Mouse (Mus musculus) c-Kit-positive CD71-positive TER-119-negative erythroid progenitor cells, embryonic 14.5 days (primary cell): ENCODE measurements around the gene Plcl1.
"Not testable (repeated sequence)": the region's sequence is repeated elsewhere in the genome, so short reads cannot be mapped to it uniquely, and the experiment has no call there.

Source experiments
- DNase-seq: peaks from one replicate; pipeline ENCODE4 v3.0.0-alpha.2; 2013; ENCODE audit warnings: low read depth

The Plcl1 gene

DNA sequence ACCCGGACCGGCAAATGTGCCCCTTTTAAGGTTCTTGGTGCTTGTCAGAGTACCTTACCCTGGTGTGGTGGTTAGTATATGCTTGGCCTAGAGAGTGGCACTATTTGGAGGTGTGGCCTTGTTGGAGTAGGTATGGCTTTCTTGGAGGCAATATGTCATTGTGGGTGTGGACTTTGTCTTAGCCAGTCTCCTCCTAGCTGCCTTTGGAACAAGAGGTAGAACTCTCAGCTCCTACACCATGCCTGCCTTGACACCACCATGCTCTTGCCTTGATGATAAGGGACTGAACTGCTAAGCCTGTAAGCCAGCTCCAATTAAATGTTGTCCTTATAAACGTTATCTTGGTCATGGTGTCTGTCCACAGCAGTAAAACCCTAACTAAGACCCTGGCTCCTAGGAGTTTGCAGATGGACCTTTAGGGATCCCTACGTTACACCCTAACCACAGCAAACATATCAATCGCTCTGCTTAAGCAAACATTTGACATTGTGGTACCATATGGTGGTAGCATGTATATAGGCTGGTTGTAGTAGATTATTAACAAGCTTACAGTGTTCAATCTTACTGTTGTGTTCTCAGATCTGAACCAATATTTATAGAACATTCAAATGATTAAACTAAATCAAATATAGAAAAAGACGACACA, 39.4 kb downstream of the Plcl1 start:
- DNase-seq, result no peak

DNA sequence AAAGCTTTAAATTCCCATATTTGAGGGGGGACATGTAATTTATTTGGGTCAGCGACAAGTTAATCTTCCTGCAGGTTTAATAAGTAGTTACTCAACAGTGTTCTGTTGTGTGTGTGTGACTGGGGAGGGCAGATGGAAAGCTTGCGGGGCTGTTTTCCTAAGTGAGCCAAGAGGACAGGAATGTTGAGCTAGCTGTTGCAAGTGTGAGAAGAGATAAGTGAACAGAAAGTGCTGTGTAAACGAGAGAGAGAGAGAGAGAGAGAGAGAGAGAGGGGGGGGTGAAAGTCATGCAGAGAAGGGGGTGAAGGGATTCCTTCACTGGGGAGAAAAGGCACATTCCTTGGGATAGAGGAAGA, 39.9 kb downstream of the Plcl1 start:
- DNase-seq, result no peak

GRCm38 (mm10) chr1:55446273-55446672, 40.6 kb downstream of the Plcl1 start:
- DNase-seq, result no peak

DNA sequence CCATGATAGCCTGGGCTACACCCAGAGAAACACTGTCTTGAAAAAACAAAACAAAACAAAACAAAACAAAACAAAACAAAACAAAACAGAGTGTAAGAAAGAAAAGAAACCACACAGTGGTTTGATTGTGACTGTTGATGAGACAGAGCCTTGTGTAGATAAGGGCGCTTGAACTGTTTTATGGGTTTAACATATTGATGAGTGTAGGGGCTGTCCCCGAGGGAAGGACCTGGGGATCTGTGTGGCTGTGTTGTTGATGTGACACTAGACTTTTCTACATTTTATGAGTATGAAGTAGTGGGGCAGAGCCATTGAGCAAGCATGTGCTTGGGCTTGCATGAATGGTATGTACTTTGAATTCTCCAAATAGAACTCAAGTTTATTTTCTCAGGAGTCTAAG, 41.2 kb downstream of the Plcl1 start:
- DNase-seq, result no peak

DNA sequence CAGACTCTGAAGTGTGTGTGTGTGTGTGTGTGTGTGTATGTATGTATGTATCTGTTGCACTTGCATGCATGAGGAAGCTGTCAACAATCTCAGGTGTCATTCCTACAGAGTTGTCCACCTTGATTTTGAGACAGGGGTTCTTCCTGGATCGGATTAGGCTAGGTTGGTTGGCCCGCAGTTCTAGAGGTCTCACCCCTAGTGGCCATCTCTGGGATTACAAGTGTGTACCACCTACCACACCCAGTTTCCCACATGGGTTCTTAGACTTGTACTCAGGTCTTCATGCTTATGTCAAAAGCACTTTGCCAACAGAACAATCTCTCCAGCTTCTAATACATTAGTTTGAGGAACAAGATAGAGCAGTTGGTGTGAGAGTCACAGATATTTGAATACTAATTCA, 41.9 kb downstream of the Plcl1 start:
- peak; percentile 6 for DNase-seq

DNA sequence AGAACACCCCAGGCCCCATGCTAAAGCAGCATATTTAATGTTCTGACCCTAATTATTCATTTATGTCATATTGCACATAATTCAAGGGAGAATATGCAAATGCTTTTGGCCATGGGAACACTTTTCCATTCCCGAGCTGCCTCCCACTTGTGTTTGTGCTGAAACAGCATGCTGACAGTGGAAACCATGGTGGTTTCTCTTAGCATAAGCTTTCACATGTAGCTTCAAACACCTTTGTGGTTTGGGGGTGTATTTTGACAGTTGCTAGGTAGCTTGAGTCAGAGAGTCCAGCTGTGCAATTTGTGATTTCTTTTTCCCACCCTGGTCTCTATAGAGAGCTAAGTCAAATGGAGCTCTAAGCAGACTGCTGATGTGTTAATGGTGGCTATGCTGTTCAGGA, 42.4 kb downstream of the Plcl1 start:
- no peak for DNase-seq

- DNase-seq, result no peak
Observed at GRCm38 (mm10) chr1:55449779-55450178, 44.1 kb downstream of the Plcl1 start.

GRCm38 (mm10) chr1:55454119-55454518, 48.4 kb downstream of the Plcl1 start:
- DNase-seq, result no peak

DNA sequence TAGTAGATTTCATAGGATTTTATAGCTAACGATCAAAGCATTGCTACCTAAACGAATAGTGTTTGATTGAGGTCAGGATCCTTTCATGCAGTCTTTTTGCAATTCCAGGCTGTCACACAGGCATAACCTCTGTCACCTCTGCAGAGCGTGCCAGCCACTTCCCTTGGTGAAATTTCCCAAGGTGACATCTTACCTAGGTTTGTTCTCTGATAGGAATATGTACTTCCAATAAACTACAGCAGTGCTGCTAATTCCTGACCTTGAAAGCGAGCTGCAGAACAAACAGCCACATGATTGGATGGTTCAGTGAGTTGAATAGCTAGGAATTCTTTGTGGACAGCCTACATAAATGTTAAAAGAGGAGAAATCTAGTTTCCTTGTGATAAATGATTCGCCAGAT, 56.6 kb downstream of the Plcl1 start:
- no peak for DNase-seq

DNA sequence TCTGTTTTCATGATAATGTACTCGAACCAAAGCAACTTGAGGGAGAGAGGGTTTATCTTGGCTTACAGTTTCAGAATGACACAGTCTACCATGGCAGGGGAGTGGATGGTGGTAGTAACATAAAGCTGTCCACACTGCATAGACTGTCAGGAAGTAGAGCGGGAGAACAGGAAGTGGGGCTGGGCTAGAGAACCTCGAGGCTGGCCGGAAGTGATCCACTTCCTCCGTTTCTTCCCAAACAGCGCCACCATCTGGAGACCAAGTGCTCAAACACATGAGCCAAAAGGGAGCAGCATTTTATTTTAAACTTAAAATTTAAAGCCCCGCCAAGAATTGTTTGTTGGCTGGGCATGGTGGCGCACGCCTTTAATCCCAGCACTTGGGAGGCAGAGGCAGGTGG, 68.0 kb downstream of the Plcl1 start:
- no peak for DNase-seq

GRCm38 (mm10) chr1:55474976-55475375, 69.3 kb downstream of the Plcl1 start:
- no peak for DNase-seq

- DNase-seq, result not testable (repeated sequence)
Observed at GRCm38 (mm10) chr1:55487371-55487770, 81.7 kb downstream of the Plcl1 start.

DNA sequence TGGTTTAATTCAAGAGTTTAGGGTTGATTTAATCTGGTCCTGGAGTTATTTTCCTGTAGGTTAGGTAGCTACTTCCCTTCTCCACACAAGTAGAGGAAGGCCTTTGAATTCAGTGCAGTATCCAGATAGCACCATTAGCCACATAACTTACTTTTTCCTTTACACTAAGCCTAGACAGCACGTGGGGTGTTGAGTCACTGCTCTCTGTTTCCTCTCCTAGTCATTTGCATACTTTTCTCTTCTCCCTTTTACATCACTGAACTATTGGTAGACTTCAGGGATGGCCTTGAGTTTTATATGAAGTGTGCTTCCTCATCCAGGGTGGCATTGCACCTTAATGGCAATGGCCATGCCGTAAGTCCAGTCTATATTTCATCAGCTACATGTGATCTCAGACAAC, 82.5 kb downstream of the Plcl1 start:
- DNase-seq, result no peak

- DNase-seq, result no peak
Observed at GRCm38 (mm10) chr1:55489355-55489754, 83.6 kb downstream of the Plcl1 start.

- DNase-seq, result no peak
Observed at GRCm38 (mm10) chr1:55499872-55500271, 94.2 kb downstream of the Plcl1 start.

GRCm38 (mm10) chr1:55500981-55501682, 95.4 kb downstream of the Plcl1 start:
- no peak for DNase-seq

DNA sequence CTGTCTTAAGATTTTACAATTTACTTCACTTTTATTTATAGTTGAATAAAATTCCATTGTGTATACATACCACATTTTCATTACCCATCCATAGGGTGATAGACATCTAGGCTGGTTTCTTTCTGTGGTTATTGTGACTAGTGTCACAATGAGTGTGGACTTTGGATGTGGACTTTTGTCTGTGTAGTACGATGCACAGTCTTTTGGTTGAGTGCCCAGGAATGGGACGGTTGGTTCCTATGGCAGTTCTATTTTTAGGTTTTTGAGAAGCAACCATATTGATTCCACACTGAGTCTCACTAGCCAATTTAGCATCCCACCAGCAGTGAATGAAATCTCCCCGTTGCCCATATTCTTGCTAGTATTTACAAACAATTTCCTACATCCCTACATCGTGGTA, 100.1 kb downstream of the Plcl1 start:
- DNase-seq, result no peak

DNA sequence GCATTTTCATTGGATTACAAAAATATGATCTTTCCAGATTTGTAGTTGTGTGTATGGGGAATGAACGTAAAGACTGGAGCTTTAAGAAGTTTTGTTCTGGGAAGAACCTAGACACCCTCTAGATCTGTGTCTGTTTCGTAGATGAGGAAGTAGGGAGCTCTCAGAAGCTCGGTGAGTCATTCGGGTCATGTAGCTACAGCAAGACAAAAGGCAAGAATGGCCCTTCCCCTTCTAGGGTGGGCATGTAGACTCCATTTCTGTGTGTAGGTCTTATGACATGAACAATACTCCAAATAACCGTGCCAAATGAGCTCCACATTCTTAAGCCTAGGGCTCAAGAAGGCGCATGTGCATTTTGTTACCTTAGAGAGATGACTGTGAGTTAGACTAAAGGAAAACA, 101.3 kb downstream of the Plcl1 start:
- no peak for DNase-seq

- DNase-seq, result no peak
Observed at GRCm38 (mm10) chr1:55509587-55509986, 103.9 kb downstream of the Plcl1 start.

- DNase-seq, result no peak
Observed at GRCm38 (mm10) chr1:55512165-55512564, 106.4 kb downstream of the Plcl1 start.

DNA sequence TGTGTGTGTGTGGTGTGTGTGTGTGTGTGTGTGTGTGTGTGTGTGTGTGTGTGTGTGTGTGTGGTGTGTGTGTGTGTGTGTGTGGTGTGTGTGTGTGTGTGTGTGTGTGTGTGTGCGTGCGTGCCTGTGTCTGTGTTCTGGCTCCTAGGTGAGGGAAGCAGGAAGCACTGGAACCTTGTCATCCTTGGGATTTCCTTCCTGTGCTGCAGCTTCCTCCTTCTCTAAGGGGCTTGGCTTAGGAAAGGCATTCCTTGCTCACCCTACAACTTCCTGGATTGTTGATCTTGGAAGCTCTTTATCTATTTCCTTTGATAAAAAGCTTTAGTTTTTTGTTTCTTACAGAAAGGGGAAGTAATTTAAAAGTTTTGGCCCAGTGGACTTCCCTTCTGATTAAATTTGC, 107.1 kb downstream of the Plcl1 start:
- not testable (repeated sequence) for DNase-seq

- no peak for DNase-seq
Observed at GRCm38 (mm10) chr1:55517182-55517581, 111.5 kb downstream of the Plcl1 start.

DNA sequence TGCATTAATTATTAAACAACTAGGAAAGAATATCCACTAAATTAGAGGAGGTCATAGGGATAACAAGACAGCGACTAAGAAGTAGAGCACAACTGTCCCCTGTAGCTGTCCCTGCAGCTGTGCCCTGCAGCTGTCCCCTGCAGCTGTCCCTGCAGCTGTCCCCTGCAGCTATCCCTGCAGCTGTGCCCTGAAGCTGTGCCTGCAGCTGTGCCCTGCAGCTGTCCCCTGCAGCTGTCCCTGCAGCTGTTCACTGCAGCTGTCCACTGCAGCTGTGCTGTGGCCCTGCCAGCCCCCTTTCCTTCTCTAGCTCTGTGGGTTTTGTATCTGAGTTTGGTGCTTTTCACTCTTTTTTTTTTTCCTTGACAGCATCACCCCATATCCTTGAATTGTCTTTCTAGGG, 118.2 kb downstream of the Plcl1 start:
- DNase-seq, result no peak

DNA sequence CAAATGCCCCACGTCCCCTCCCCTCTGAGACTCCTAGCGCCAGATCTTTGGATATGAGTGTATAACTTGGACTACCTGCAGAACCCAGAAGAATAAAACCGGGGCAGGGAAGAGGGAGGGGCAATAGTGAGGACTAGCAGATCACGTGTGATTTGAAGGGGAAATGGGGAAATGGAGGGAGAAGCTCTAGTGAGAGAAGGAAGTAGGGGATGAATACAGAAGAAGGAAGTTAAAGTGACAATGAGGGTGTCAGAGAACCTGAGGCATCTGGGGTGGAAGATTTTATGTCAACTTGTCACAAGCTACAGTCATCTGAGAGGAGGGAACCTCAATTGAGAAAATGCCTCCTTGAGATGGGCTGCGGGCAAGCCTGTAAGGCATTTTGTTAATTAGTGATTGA, 119.4 kb downstream of the Plcl1 start:
- DNase-seq, result no peak
